Mouse (Mus musculus): ENCODE measurements around the gene Leng9. TPM values are rescaled to one million over a fixed set of nuclear protein-coding genes. Genes with fewer than 3 reads are reported as not detected.
A peak's percentile ranks its signal among the peaks of the same experiment; 100 is the strongest.

Gene Leng9
- polyA plus RNA-seq, 2 experiments: 3.9 TPM

DNA sequence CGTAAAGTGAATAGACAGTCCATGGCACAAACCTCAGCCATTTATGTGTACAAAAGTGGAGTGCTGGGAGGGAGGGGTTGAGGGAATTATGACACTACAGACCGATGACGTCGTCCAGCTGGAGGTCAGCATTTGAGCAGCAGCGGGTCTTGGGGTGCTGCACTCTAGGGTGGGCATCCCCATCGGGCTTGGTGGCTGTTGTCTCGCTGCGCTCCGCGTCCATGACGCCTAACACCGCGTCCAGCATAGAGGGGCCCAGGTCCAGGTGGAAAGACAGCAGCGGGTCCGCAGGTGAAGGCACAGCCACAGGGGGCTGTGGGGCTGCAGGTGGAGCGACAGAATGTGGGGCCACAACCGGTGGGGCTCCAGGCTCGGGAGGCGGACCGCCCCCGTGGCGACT lies 1.1 kb upstream of the Leng9 start:
- DNase-seq (ENCODE audit: low spot score) (no peak), ATAC-seq (ENCODE audit: low FRiP score, low read depth) (no peak)
- 33% methylated on average over 17 of the region's 22 CpGs for WGBS
- no peak overlapping the region for H3K4me3 ChIP-seq (replicated peaks; ENCODE audit: low read length)
- no peak overlapping the region for H3K4me2 ChIP-seq (replicated peaks; ENCODE audit: low read depth, low read length, severe bottlenecking)
- no peak for TF ChIP-seq POLR2A (IDR thresholded peaks at IDR 0.05; ENCODE audit: borderline replicate concordance, extremely low read depth, insufficient read depth, insufficient read length)
- H3K27me3 ChIP-seq (ENCODE audit: control insufficient read depth, insufficient read depth, low read length): peaks cover 11% of the 10 kb centered on the region; the same call in 1 of the 2 replicates
- no peaks in the 10 kb centered on the region for H3K9me3 ChIP-seq (ENCODE audit: control insufficient read depth, low read length)
- no peak overlapping the region for H3K27ac ChIP-seq (replicated peaks; ENCODE audit: low read depth, low read length)
- no peak overlapping the region for H3K9ac ChIP-seq (ENCODE audit: low read depth, low read length, severe bottlenecking)
- peaks cover 34% of the 10 kb centered on the region for H3K36me3 ChIP-seq (ENCODE audit: control insufficient read depth, insufficient read depth, low read length)
- peaks cover 21% of the 10 kb centered on the region for H3K4me1 ChIP-seq (ENCODE audit: control insufficient read depth, insufficient read depth, low read length)

DNA sequence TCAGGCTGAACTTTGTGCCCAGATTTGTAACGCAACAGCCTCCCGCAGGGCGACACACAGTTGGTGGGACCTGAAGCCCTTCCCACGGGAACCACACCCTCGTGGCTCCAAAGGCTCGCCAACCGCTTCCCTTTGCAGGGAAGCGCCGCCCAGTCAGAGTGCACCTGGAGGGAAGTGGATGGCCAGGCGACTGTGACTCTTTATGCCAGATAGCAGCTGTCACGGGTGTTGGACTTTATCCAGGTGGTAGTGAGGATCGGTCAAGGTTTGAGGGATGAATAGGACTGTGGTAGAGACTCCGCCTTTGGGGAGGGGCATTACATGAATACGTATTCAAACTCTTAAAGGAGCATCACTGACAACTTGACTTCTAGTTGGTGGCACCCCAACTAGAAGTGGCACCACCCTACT lies 642 bp upstream of the Leng9 start:
- H3K4me3 ChIP-seq (replicated peaks; ENCODE audit: low read length): 0 out of 2 replicates have a peak overlapping the region, but pooled peaks have one; percentile 52
- H3K4me2 ChIP-seq (replicated peaks; ENCODE audit: low read depth, low read length, severe bottlenecking): peak overlapping the region; percentile 68; the same call in 1 of the 2 replicates
- no peaks in the 10 kb centered on the region for H3K9me3 ChIP-seq (ENCODE audit: control insufficient read depth, low read length)
- no peak overlapping the region for H3K9ac ChIP-seq (ENCODE audit: low read depth, low read length, severe bottlenecking)
- H3K27ac ChIP-seq (replicated peaks; ENCODE audit: low read depth, low read length): no peak overlapping the region
- ATAC-seq (ENCODE audit: low FRiP score, low read depth): no peak
- peaks cover 11% of the 10 kb centered on the region; the same call in 1 of the 2 replicates for H3K27me3 ChIP-seq (ENCODE audit: control insufficient read depth, insufficient read depth, low read length)
- WGBS: 17% methylated on average over 14 of the region's 14 CpGs
- peaks cover 38% of the 10 kb centered on the region for H3K36me3 ChIP-seq (ENCODE audit: control insufficient read depth, insufficient read depth, low read length)
- no peak for TF ChIP-seq POLR2A (IDR thresholded peaks at IDR 0.05; ENCODE audit: borderline replicate concordance, extremely low read depth, insufficient read depth, insufficient read length)
- peaks cover 21% of the 10 kb centered on the region for H3K4me1 ChIP-seq (ENCODE audit: control insufficient read depth, insufficient read depth, low read length)
- DNase-seq (ENCODE audit: low spot score): no peak

- ATAC-seq (ENCODE audit: low FRiP score, low read depth) (peak; percentile 65), DNase-seq (ENCODE audit: low spot score) (peak; percentile 83)
- Histone ChIP-seq H3K27me3 (ENCODE audit: control insufficient read depth, insufficient read depth, low read length) (peaks cover 11% of the 10 kb centered on the region; the same call in 1 of the 2 replicates), H3K4me1 (ENCODE audit: control insufficient read depth, insufficient read depth, low read length) (peaks cover 18% of the 10 kb centered on the region), H3K4me3 (replicated peaks; ENCODE audit: low read length) (peak overlapping the region; percentile 52), H3K27ac (replicated peaks; ENCODE audit: low read depth, low read length) (peak overlapping the region; percentile 86), H3K4me2 (replicated peaks; ENCODE audit: low read depth, low read length, severe bottlenecking) (peak overlapping the region; percentile 68), H3K9me3 (ENCODE audit: control insufficient read depth, low read length) (no peaks in the 10 kb centered on the region), H3K9ac (ENCODE audit: low read depth, low read length, severe bottlenecking) (peak overlapping the region; percentile 77), H3K36me3 (ENCODE audit: control insufficient read depth, insufficient read depth, low read length) (peaks cover 52% of the 10 kb centered on the region)
- TF ChIP-seq POLR2A (IDR thresholded peaks at IDR 0.05; ENCODE audit: borderline replicate concordance, extremely low read depth, insufficient read depth, insufficient read length): no peak
- WGBS: 2% methylated on average over 64 of the region's 64 CpGs
Measured at GRCm38 (mm10) chr7:4149209-4150054, 742 bp downstream of the Leng9 start.

- no peak for DNase-seq (ENCODE audit: low spot score)
- Histone ChIP-seq H3K9ac (ENCODE audit: low read depth, low read length, severe bottlenecking) (peak overlapping the region; percentile 77), H3K4me3 (replicated peaks; ENCODE audit: low read length) (peak overlapping the region; percentile 52), H3K9me3 (ENCODE audit: control insufficient read depth, low read length) (no peaks in the 10 kb centered on the region), H3K36me3 (ENCODE audit: control insufficient read depth, insufficient read depth, low read length) (peaks cover 61% of the 10 kb centered on the region), H3K27me3 (ENCODE audit: control insufficient read depth, insufficient read depth, low read length) (peaks cover 11% of the 10 kb centered on the region; the same call in 1 of the 2 replicates), H3K27ac (replicated peaks; ENCODE audit: low read depth, low read length) (peak overlapping the region; percentile 86), H3K4me1 (ENCODE audit: control insufficient read depth, insufficient read depth, low read length) (peaks cover 18% of the 10 kb centered on the region), H3K4me2 (replicated peaks; ENCODE audit: low read depth, low read length, severe bottlenecking) (peak overlapping the region; percentile 68)
- ATAC-seq (ENCODE audit: low FRiP score, low read depth): peak; percentile 8; the same call in 1 of the 2 replicates
- 26% methylated on average over 18 of the region's 18 CpGs for WGBS
- no peak for TF ChIP-seq POLR2A (IDR thresholded peaks at IDR 0.05; ENCODE audit: borderline replicate concordance, extremely low read depth, insufficient read depth, insufficient read length)
Measured at GRCm38 (mm10) chr7:4148341-4149208, 1.6 kb downstream of the Leng9 start.

- no peaks in the 10 kb centered on the region for H3K9me3 ChIP-seq (ENCODE audit: control insufficient read depth, low read length)
- H3K4me1 ChIP-seq (ENCODE audit: control insufficient read depth, insufficient read depth, low read length): peaks cover 18% of the 10 kb centered on the region
- H3K27me3 ChIP-seq (ENCODE audit: control insufficient read depth, insufficient read depth, low read length): peaks cover 11% of the 10 kb centered on the region; the same call in 1 of the 2 replicates
- WGBS: 82% methylated on average over 4 of the region's 4 CpGs
- ATAC-seq (ENCODE audit: low FRiP score, low read depth) (no peak), DNase-seq (ENCODE audit: low spot score) (no peak)
- no peak overlapping the region for H3K9ac ChIP-seq (ENCODE audit: low read depth, low read length, severe bottlenecking)
- no peak overlapping the region for H3K4me3 ChIP-seq (replicated peaks; ENCODE audit: low read length)
- no peak overlapping the region for H3K27ac ChIP-seq (replicated peaks; ENCODE audit: low read depth, low read length)
- no peak for TF ChIP-seq POLR2A (IDR thresholded peaks at IDR 0.05; ENCODE audit: borderline replicate concordance, extremely low read depth, insufficient read depth, insufficient read length)
- H3K4me2 ChIP-seq (replicated peaks; ENCODE audit: low read depth, low read length, severe bottlenecking): no peak overlapping the region
- peaks cover 68% of the 10 kb centered on the region for H3K36me3 ChIP-seq (ENCODE audit: control insufficient read depth, insufficient read depth, low read length)
Measured at GRCm38 (mm10) chr7:4147836-4148235, 2.3 kb downstream of the Leng9 start.
